Mouse (Mus musculus) limb, embryonic 11.5 days (tissue): ENCODE results near the gene Zbtb20. TPM values are rescaled to one million over a fixed set of nuclear protein-coding genes. Genes with fewer than 3 reads are reported as not detected.

ENCODE experiments used
- ATAC-seq: fragments of 200-750 bp; cut with Nextera tagmentation; 2 replicates; pipeline ENCODE4 v1.8.0; 2017; ENCODE audit warnings: low read depth; ENCODE audit not compliant: insufficient number of reproducible peaks, low FRiP score, low TSS enrichment
- DNase-seq: peaks from one replicate; pipeline ENCODE4 v3.0.0-alpha.2; 2015; ENCODE audit warnings: low spot score
- H3K27ac ChIP-seq: fragments of 300-500 bp; sonication (generic); replicated peaks from 2 replicates; pipeline ENCODE4 v1.5.1; 2014; ENCODE audit warnings: low read depth, mild to moderate bottlenecking, low read length
- H3K27me3 ChIP-seq: fragments of 300-500 bp; sonication (generic); 2 replicates; pipeline ENCODE4 v1.6.1; 2014; ENCODE audit warnings: mild to moderate bottlenecking, low read length, mixed read lengths; ENCODE audit not compliant: control insufficient read depth, insufficient read depth
- H3K36me3 ChIP-seq: fragments of 300-500 bp; sonication (generic); 2 replicates; pipeline ENCODE4 v1.6.1; 2014; ENCODE audit warnings: mild to moderate bottlenecking, low read length, moderate library complexity, mixed read lengths; ENCODE audit not compliant: control insufficient read depth, insufficient read depth
- H3K4me1 ChIP-seq: fragments of 300-500 bp; sonication (generic); 2 replicates; pipeline ENCODE4 v1.6.1; 2014; ENCODE audit warnings: low read length, mixed read lengths; ENCODE audit not compliant: control insufficient read depth, insufficient read depth
- H3K4me2 ChIP-seq: fragments of 300-500 bp; sonication (generic); 2 replicates; pipeline ENCODE4 v1.6.1; 2014; ENCODE audit warnings: low read depth, mild to moderate bottlenecking, moderate library complexity; ENCODE audit not compliant: severe bottlenecking
- H3K4me3 ChIP-seq: fragments of 300-500 bp; sonication (generic); 2 replicates; pipeline ENCODE4 v1.5.1; 2014; ENCODE audit warnings: low read depth, low read length
- H3K9ac ChIP-seq: fragments of 300-500 bp; sonication (generic); 2 replicates; pipeline ENCODE4 v1.6.1; 2014; ENCODE audit warnings: mild to moderate bottlenecking, low read length
- H3K9me3 ChIP-seq: fragments of 300-500 bp; sonication (generic); 2 replicates; pipeline ENCODE4 v1.6.1; 2016; ENCODE audit warnings: low read length; ENCODE audit not compliant: control insufficient read depth
- WGBS: fragments of 180-500 bp; shearing (Covaris S2); extraction: QIAGEN DNeasy Blood & Tissue Kit; methylation state at CpG from one replicate; pipeline ENCODE4 v1.1.7; 2014; 5-methylcytosine and 5-hydroxymethylcytosine counted together
- polyA plus RNA-seq: library from polyadenylated mRNA; unstranded; fragments of >200 nt; fragmentation: Nextera tagmentation; extraction: Ambion mirVana; gene quantifications from 2 replicates; pipeline ENCODE4 v1.2.1, GENCODE M21; 2014

Gene Zbtb20
- polyA plus RNA-seq, 1 experiment from 2014 or later, result 12.9 TPM

DNA sequence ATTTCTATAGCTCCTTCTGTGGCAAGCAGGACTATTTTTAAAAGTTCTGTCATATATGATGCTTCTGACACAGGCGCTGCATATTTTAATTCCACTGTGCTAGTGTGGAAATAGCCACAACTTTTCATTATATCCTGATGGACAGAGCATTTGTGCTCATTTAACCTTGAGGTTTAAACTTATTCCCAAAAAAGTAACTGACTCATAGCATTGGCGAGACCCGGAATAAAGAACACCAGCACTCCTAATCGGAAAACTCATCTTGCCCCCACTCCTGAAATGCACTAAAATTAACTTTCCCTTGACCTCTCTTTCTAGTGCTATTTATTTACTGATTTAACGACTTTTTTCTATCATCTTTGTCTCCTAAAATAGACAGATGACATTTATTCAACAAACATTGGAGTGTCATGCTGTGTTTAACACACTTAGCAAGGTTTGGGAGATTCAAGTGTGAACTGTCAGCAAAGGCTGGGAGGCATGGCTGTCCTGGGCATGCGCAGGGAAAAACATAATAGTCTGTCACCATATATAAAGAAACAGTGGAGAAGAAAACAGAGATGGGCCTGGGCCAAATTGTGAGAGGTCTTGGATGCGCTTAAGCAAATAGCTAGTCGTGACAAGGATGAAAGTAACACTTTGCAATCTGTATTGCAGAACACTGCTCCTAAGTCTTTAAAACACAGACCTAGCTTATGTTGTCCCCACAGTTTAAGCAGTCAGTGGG, 580.9 kb downstream of the Zbtb20 start:
- DNase-seq (no peak), ATAC-seq (no peak)
- H3K9ac ChIP-seq, result no peak overlapping the region
- no peak overlapping the region for H3K4me3 ChIP-seq
- no peak overlapping the region for H3K4me2 ChIP-seq
- H3K36me3 ChIP-seq, result no peaks in the 10 kb centered on the region
- no peak overlapping the region for H3K27ac ChIP-seq
- H3K27me3 ChIP-seq, result no peaks in the 10 kb centered on the region
- no peaks in the 10 kb centered on the region for H3K4me1 ChIP-seq
- WGBS, result 82% methylated on average over 8 of the region's 8 CpGs
- no peaks in the 10 kb centered on the region for H3K9me3 ChIP-seq

- Histone ChIP-seq H3K4me3 (no peak overlapping the region), H3K9ac (no peak overlapping the region), H3K27me3 (no peaks in the 10 kb centered on the region), H3K27ac (no peak overlapping the region), H3K4me1 (no peaks in the 10 kb centered on the region), H3K36me3 (no peaks in the 10 kb centered on the region), H3K4me2 (no peak overlapping the region), H3K9me3 (no peaks in the 10 kb centered on the region)
- no peak for DNase-seq
- ATAC-seq, result no peak
- WGBS, result 85% methylated on average over 8 of the region's 8 CpGs
Measured at GRCm38 (mm10) chr16:43457814-43458213, 582.1 kb downstream of the Zbtb20 start.

DNA sequence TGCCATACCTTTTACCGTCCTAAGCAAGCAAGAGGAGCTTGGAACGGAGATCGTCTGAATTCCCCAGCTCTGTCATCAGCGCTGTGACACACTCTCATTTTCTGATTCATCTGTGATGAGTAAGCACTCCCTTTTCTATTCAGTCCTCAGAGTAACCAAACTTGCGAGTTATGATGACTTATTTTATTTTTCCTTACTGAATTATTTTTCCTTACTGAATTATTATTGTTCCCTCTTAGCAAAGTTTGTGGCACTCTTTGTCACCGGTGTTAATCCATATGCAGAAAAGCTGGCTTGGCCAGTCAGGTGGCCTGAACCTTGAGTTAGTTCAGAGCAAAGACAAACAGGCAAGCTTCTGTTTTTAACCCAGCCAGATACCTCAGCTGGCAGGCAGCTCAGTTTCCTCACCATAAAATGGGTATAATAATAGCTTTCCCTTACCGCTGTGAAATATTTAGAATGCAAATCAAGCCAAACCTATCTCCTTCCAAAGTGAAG, 583.1 kb downstream of the Zbtb20 start:
- no peak overlapping the region for H3K4me2 ChIP-seq
- H3K9me3 ChIP-seq, result no peaks in the 10 kb centered on the region
- ATAC-seq, result no peak
- 84% methylated on average over 7 of the region's 7 CpGs for WGBS
- H3K36me3 ChIP-seq, result no peaks in the 10 kb centered on the region
- DNase-seq, result no peak
- no peaks in the 10 kb centered on the region for H3K4me1 ChIP-seq
- no peak overlapping the region for H3K4me3 ChIP-seq
- H3K27me3 ChIP-seq, result no peaks in the 10 kb centered on the region
- H3K27ac ChIP-seq, result no peak overlapping the region
- H3K9ac ChIP-seq, result no peak overlapping the region

- WGBS, result 83% methylated on average over 3 of the region's 3 CpGs
- H3K4me2 ChIP-seq, result no peak overlapping the region
- no peak overlapping the region for H3K9ac ChIP-seq
- DNase-seq (no peak), ATAC-seq (no peak)
- no peaks in the 10 kb centered on the region for H3K9me3 ChIP-seq
- no peak overlapping the region for H3K4me3 ChIP-seq
- H3K36me3 ChIP-seq, result no peaks in the 10 kb centered on the region
- no peaks in the 10 kb centered on the region for H3K4me1 ChIP-seq
- H3K27me3 ChIP-seq, result no peaks in the 10 kb centered on the region
- H3K27ac ChIP-seq, result no peak overlapping the region
Measured at GRCm38 (mm10) chr16:43461745-43462378, 586.2 kb downstream of the Zbtb20 start.

- WGBS, result 74% methylated on average over 11 of the region's 11 CpGs
- no peaks in the 10 kb centered on the region for H3K27me3 ChIP-seq
- no peaks in the 10 kb centered on the region for H3K9me3 ChIP-seq
- no peaks in the 10 kb centered on the region for H3K36me3 ChIP-seq
- no peak for ATAC-seq
- DNase-seq, result no peak
- H3K4me2 ChIP-seq, result no peak overlapping the region
- H3K4me3 ChIP-seq, result no peak overlapping the region
- H3K9ac ChIP-seq, result no peak overlapping the region
- H3K4me1 ChIP-seq, result no peaks in the 10 kb centered on the region
- H3K27ac ChIP-seq, result no peak overlapping the region
Measured at GRCm38 (mm10) chr16:43462470-43463455, 587.1 kb downstream of the Zbtb20 start.

- ATAC-seq, result no peak
- Histone ChIP-seq H3K36me3 (no peaks in the 10 kb centered on the region), H3K27ac (no peak overlapping the region), H3K27me3 (no peaks in the 10 kb centered on the region), H3K4me2 (no peak overlapping the region), H3K9me3 (no peaks in the 10 kb centered on the region), H3K4me3 (no peak overlapping the region), H3K4me1 (no peaks in the 10 kb centered on the region), H3K9ac (no peak overlapping the region)
- DNase-seq, result no peak
- WGBS, result 84% methylated on average over 13 of the region's 13 CpGs
Measured at GRCm38 (mm10) chr16:43463684-43464475, 588.2 kb downstream of the Zbtb20 start.

DNA sequence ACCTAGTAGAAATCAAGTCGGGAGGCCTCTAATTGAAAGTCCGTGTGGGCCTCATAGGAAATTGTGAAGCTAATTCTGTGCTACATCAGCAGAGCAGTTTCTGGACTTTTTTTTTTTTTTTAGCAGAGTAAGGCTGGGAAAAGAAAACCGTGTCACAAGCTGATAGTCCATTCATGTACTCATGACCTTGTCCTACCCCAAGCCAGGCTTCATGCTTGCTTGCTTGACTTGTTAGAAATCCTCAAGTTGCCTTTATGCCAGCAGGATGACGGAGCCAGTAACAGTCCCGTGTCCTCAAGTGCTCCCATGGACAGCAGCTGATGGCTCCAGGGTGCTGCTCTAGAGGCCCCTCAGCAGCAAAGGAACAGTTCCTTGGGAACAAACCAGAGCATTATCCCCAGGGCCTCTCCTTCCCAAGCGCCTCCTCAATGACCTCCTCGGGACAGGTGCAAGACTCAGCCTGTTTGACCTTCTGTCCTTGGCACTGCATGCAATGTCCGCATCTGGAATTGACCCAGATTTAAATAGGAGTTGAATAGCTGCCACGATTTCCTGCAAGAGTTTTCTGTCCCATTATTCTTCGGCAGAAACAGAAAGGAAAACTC, 588.9 kb downstream of the Zbtb20 start:
- no peaks in the 10 kb centered on the region for H3K27me3 ChIP-seq
- H3K9ac ChIP-seq, result no peak overlapping the region
- H3K36me3 ChIP-seq, result no peaks in the 10 kb centered on the region
- DNase-seq, result no peak
- H3K9me3 ChIP-seq, result no peaks in the 10 kb centered on the region
- H3K27ac ChIP-seq, result no peak overlapping the region
- H3K4me2 ChIP-seq, result no peak overlapping the region
- no peak overlapping the region for H3K4me3 ChIP-seq
- no peaks in the 10 kb centered on the region for H3K4me1 ChIP-seq
- WGBS, result 86% methylated on average over 10 of the region's 10 CpGs
- ATAC-seq, result no peak
